Mouse (Mus musculus): Measurements from ENCODE around the gene Coro6.

- TF ChIP-seq EP300 (IDR thresholded peaks at IDR 0.05; ENCODE audit: low read depth): no peak
- no peak for TF ChIP-seq CTCF (IDR thresholded peaks at IDR 0.05; ENCODE audit: low read depth)
Observed at GRCm38 (mm10) chr11:77497851-77498250, 35.6 kb downstream of the Coro6 start.
